Mouse (Mus musculus): ENCODE measurements around the gene Capn15. TPM values are rescaled to one million over a fixed set of nuclear protein-coding genes. Genes with fewer than 3 reads are reported as not detected.
A peak's percentile ranks its signal among the peaks of the same experiment; 100 is the strongest.

The Capn15 gene
- polyA plus RNA-seq, 1 experiment from 2014 or later: 11.1 TPM

DNA sequence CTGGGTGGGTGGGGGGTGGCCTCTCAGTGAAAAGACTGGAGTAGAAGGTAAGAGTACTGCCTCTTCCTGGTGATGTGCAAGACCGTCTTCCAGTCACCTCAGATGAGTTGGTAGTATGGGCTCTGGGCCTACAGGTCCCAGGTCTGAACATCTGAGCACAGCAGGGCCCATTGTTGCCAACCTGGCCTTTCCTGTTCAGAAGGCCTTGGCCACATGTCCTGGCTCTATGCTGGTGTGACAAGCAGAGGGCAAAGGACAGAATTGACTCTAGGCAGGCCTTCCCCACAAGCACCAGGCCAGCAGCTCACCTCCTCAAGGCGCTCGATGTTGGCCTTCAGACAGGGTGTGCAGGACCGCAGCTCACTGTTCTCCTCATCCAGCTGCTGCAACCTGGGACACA lies 6.7 kb upstream of the Capn15 start:
- H3K36me3 ChIP-seq: no peaks in the 10 kb centered on the region
- 86% methylated on average over 4 of the region's 4 CpGs for WGBS (ENCODE audit: insufficient replicate concordance)
- no peaks in the 10 kb centered on the region for H3K9me3 ChIP-seq (replicated peaks)
- H3K4me3 ChIP-seq (replicated peaks): no peak overlapping the region
- DNase-seq (no peak), ATAC-seq (ENCODE audit: low read depth) (no peak)
- no peak overlapping the region; the same call in 1 of the 2 replicates for H3K27ac ChIP-seq
- H3K4me2 ChIP-seq: no peak overlapping the region
- H3K9ac ChIP-seq: no peak overlapping the region
- peaks cover 32% of the 10 kb centered on the region for H3K4me1 ChIP-seq (replicated peaks)
- no peaks in the 10 kb centered on the region for H3K27me3 ChIP-seq

GRCm38 (mm10) chr17:25990331-25990730 lies 4.7 kb upstream of the Capn15 start:
- DNase-seq (no peak), ATAC-seq (ENCODE audit: low read depth) (no peak)
- no peak overlapping the region for H3K9ac ChIP-seq
- no peaks in the 10 kb centered on the region for H3K9me3 ChIP-seq (replicated peaks)
- no peak overlapping the region for H3K4me3 ChIP-seq (replicated peaks)
- WGBS (ENCODE audit: insufficient replicate concordance): 9% methylated on average over 5 of the region's 5 CpGs
- peaks cover 39% of the 10 kb centered on the region for H3K4me1 ChIP-seq (replicated peaks)
- H3K27ac ChIP-seq: no peak overlapping the region
- peaks cover 2% of the 10 kb centered on the region; the same call in 1 of the 2 replicates for H3K27me3 ChIP-seq
- H3K36me3 ChIP-seq: no peaks in the 10 kb centered on the region
- H3K4me2 ChIP-seq: 0 out of 2 replicates have a peak overlapping the region, but pooled peaks have one; percentile 0

DNA sequence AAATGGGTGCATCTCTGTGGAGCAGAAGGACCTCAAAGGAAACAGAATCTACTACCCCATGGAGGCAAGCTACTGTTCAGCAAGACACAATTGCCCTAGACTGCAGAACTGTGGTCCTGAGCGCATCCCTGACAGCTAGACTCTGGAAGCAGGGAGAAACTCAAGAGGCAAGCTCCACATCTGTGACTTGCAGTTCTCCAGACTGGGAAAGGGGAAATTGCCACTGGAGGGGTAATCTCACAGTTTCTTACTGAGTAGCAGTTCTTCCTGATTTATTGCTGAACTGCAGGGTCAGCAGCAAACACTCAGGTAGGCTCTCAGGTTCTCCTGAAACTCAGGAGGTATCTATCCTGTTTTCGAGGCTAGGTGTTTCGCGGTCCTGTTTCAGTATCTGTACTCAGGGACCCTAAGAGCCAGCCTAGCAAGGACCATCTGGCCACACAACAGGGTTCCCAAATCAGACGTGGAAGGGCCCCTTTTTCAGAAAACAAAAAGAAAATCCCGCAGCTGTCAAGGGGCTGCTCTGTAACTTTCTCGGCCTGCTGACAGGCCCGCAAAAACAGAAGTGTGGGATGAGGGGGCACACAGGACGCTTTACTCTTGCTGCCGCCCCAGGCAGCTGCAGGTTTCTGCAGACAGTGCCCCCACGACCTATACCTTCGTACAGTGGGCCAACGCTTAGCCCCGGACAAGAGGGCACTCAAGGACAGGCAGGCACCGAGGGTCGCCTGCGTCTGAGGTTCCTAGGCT lies 865 bp downstream of the Capn15 start:
- Histone ChIP-seq H3K9ac (peak overlapping the region; percentile 94), H3K27ac (peak overlapping the region; percentile 77), H3K27me3 (peaks cover 2% of the 10 kb centered on the region; the same call in 1 of the 2 replicates), H3K4me2 (peak overlapping the region; percentile 98), H3K4me1 (replicated peaks) (peaks cover 63% of the 10 kb centered on the region), H3K4me3 (replicated peaks) (peak overlapping the region; percentile 91), H3K9me3 (replicated peaks) (no peaks in the 10 kb centered on the region), H3K36me3 (0 out of 2 replicates have a peak, but pooled peaks cover 3% of the 10 kb centered on the region)
- WGBS (ENCODE audit: insufficient replicate concordance): 9% methylated on average over 17 of the region's 17 CpGs
- peak; percentile 9; the same call in 1 of the 2 replicates for ATAC-seq (ENCODE audit: low read depth)
- no peak for DNase-seq

DNA sequence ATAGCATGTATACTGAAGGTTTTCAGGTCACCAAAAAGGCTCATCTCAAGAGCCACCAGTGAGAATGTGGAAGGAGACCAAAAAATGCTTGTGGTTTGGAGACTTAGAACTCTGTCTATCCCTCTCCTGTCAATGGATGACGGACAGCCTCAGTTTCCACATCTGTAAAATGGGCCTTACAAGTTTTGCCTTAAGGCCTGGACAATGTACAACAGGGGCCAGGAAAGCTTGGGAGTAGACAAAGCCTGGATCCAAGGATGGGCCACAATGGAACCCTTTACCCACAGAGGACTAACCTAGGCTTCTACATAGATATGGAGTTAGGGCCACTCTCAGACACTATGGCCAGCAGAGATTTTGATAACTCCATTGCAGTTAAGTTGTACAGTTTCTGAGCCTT lies 1.5 kb downstream of the Capn15 start:
- DNase-seq (no peak), ATAC-seq (ENCODE audit: low read depth) (no peak)
- H3K4me2 ChIP-seq: peak overlapping the region; percentile 98
- 92% methylated on average over 1 of the region's 1 CpGs for WGBS (ENCODE audit: insufficient replicate concordance)
- H3K9ac ChIP-seq: peak overlapping the region; percentile 94
- H3K4me3 ChIP-seq (replicated peaks): peak overlapping the region; percentile 91
- 0 out of 2 replicates have a peak, but pooled peaks cover 3% of the 10 kb centered on the region for H3K36me3 ChIP-seq
- peaks cover 66% of the 10 kb centered on the region for H3K4me1 ChIP-seq (replicated peaks)
- no peaks in the 10 kb centered on the region for H3K9me3 ChIP-seq (replicated peaks)
- H3K27me3 ChIP-seq: peaks cover 2% of the 10 kb centered on the region; the same call in 1 of the 2 replicates
- H3K27ac ChIP-seq: no peak overlapping the region

DNA sequence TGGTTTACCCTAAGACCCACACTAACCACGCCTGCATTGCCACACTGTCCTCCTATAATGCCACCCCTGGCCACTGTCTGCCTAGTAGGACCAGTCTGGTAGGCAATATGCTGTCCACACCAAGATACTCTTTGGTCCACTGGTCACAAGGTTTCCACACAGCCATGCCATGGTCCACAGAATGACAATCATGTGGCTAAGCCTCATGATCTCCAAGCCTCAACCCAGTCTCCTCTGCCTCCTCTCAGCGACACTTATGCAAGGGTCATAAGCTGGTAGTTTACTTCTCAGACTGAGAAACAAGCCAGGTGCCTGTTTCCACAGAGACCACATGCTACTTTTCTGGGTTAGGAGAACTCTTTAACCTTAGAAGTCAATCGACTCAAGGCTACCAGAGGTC lies 2.7 kb downstream of the Capn15 start:
- Histone ChIP-seq H3K36me3 (peaks cover 8% of the 10 kb centered on the region; the same call in 1 of the 2 replicates), H3K27ac (peak overlapping the region; percentile 20; the same call in 1 of the 2 replicates), H3K27me3 (peaks cover 2% of the 10 kb centered on the region; the same call in 1 of the 2 replicates), H3K9me3 (replicated peaks) (no peaks in the 10 kb centered on the region), H3K9ac (peak overlapping the region; percentile 36; the same call in 1 of the 2 replicates), H3K4me1 (replicated peaks) (peaks cover 70% of the 10 kb centered on the region), H3K4me2 (peak overlapping the region; percentile 98; the same call in 1 of the 2 replicates), H3K4me3 (replicated peaks) (no peak overlapping the region)
- DNase-seq (no peak), ATAC-seq (ENCODE audit: low read depth) (no peak)
- WGBS (ENCODE audit: insufficient replicate concordance): 81% methylated on average over 3 of the region's 3 CpGs

GRCm38 (mm10) chr17:25980854-25981253 lies 4.7 kb downstream of the Capn15 start:
- H3K4me1 ChIP-seq (replicated peaks): peaks cover 78% of the 10 kb centered on the region
- H3K27me3 ChIP-seq: no peaks in the 10 kb centered on the region
- H3K36me3 ChIP-seq: peaks cover 8% of the 10 kb centered on the region; the same call in 1 of the 2 replicates
- ATAC-seq (ENCODE audit: low read depth) (no peak), DNase-seq (no peak)
- H3K27ac ChIP-seq: peak overlapping the region; percentile 22; the same call in 1 of the 2 replicates
- 77% methylated on average over 5 of the region's 5 CpGs for WGBS (ENCODE audit: insufficient replicate concordance)
- no peak overlapping the region for H3K4me2 ChIP-seq
- H3K9ac ChIP-seq: no peak overlapping the region
- no peaks in the 10 kb centered on the region for H3K9me3 ChIP-seq (replicated peaks)
- H3K4me3 ChIP-seq (replicated peaks): no peak overlapping the region

DNA sequence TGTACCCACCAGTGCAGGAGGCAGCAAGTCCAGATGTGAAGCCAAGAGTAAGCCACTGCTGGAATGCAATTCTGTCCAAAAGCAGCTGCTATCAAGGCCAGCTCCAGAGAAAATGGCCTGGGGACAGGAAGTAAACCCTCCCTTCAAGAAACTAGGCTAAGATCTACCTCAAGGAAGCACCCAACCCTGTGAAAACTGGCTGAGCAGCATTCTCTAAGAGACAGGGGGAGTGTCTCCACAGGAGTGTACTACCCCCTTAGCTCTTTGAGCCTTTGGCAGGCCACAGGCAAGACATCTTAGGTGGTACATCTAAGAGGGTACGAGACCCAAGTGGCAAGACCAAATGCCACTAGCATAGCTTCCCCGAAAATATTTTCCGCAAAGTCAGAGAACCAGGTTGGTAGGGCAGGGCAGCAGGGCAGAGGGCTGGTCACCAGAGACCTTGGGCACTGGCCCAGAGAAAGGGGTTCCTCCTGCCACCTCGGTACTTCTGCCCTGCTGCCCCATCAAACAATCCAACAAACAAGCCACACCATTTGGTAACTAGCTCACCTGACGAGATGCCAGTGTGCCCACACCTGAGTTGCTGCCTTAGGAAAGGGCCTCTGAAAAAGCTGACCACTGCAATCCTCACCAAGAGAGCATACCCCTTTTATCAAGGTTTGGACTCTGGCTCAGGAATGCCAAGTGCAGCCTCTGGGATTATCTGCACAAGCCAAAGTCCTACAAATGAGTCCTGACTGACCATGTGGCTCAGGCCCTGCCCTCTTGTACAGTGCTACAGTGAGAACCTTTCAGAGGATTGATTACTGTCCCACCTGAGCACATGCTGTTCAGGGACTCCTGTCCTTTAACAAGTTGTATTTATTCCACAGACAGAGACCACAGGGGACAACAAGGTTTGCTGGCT lies 5.5 kb downstream of the Capn15 start:
- H3K4me1 ChIP-seq (replicated peaks): peaks cover 75% of the 10 kb centered on the region
- no peak for ATAC-seq (ENCODE audit: low read depth)
- no peak for DNase-seq
- H3K27ac ChIP-seq: peak overlapping the region; percentile 36
- H3K9ac ChIP-seq: 0 out of 2 replicates have a peak overlapping the region, but pooled peaks have one; percentile 0
- H3K9me3 ChIP-seq (replicated peaks): no peaks in the 10 kb centered on the region
- no peaks in the 10 kb centered on the region for H3K27me3 ChIP-seq
- H3K4me2 ChIP-seq: no peak overlapping the region
- 85% methylated on average over 5 of the region's 5 CpGs for WGBS (ENCODE audit: insufficient replicate concordance)
- H3K4me3 ChIP-seq (replicated peaks): no peak overlapping the region
- H3K36me3 ChIP-seq: peaks cover 8% of the 10 kb centered on the region; the same call in 1 of the 2 replicates

- H3K9ac ChIP-seq: peak overlapping the region; percentile 13; the same call in 1 of the 2 replicates
- peak overlapping the region; percentile 59 for H3K27ac ChIP-seq
Measured at GRCm38 (mm10) chr17:25970954-25971707, 14.5 kb downstream of the Capn15 start.

GRCm38 (mm10) chr17:25970448-25970847 lies 15.1 kb downstream of the Capn15 start:
- WGBS (ENCODE audit: insufficient replicate concordance): 86% methylated on average over 9 of the region's 9 CpGs
- no peak for ATAC-seq (ENCODE audit: low read depth)
- Histone ChIP-seq H3K9ac (no peak overlapping the region), H3K4me1 (replicated peaks) (peaks cover 54% of the 10 kb centered on the region), H3K36me3 (peaks cover 12% of the 10 kb centered on the region; the same call in 1 of the 2 replicates), H3K4me2 (no peak overlapping the region), H3K27me3 (no peaks in the 10 kb centered on the region), H3K27ac (peak overlapping the region; percentile 59; the same call in 1 of the 2 replicates), H3K9me3 (replicated peaks) (no peaks in the 10 kb centered on the region), H3K4me3 (replicated peaks) (no peak overlapping the region)
- no peak for DNase-seq

More at GRCm38 (mm10) chr17:25970954-25971707, 14.5 kb downstream of the Capn15 start:
- ATAC-seq (ENCODE audit: low read depth): no peak
- Histone ChIP-seq H3K4me3 (replicated peaks) (no peak overlapping the region), H3K4me1 (replicated peaks) (peaks cover 54% of the 10 kb centered on the region), H3K36me3 (peaks cover 12% of the 10 kb centered on the region; the same call in 1 of the 2 replicates), H3K4me2 (no peak overlapping the region), H3K27me3 (no peaks in the 10 kb centered on the region), H3K9me3 (replicated peaks) (no peaks in the 10 kb centered on the region)
- DNase-seq: no peak
- 66% methylated on average over 4 of the region's 4 CpGs for WGBS (ENCODE audit: insufficient replicate concordance)

DNA sequence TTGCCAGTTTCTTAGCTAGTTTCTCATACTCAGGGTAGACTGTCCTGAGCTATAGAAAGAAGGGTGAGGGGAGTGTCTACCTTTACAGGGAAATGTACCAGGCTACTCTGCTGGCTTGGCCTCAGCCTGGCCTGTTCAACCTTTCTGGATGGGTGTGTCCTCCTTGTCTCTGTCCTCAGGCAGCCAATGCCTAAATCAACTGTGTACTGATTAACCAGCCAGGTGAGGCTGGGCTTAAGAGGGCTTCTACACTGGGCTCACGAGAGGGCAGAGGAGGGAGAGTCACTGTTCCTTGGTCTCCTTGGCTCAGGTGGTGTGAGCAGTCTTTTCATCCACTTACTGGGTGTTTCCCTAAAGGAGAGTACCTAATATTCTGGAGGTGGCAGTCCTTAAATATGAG lies 17.4 kb downstream of the Capn15 start:
- H3K27ac ChIP-seq: peak overlapping the region; percentile 74
- ATAC-seq (ENCODE audit: low read depth): peak; percentile 74
- peaks cover 73% of the 10 kb centered on the region for H3K4me1 ChIP-seq (replicated peaks)
- no peak for DNase-seq
- peaks cover 33% of the 10 kb centered on the region for H3K36me3 ChIP-seq
- no peaks in the 10 kb centered on the region for H3K27me3 ChIP-seq
- H3K9me3 ChIP-seq (replicated peaks): no peaks in the 10 kb centered on the region
- H3K9ac ChIP-seq: peak overlapping the region; percentile 50
- H3K4me3 ChIP-seq (replicated peaks): no peak overlapping the region
- H3K4me2 ChIP-seq: peak overlapping the region; percentile 6; the same call in 1 of the 2 replicates
- WGBS (ENCODE audit: insufficient replicate concordance): 30% methylated on average over 1 of the region's 1 CpGs
